Mouse (Mus musculus): ENCODE data around the gene Tpst2. TPM values are rescaled to one million over a fixed set of nuclear protein-coding genes. Genes with fewer than 3 reads are reported as not detected.
A peak's percentile ranks its signal among the peaks of the same experiment; 100 is the strongest.

Gene Tpst2
- polyA plus RNA-seq, 1 experiment from 2014 or later = 29.2 TPM

DNA sequence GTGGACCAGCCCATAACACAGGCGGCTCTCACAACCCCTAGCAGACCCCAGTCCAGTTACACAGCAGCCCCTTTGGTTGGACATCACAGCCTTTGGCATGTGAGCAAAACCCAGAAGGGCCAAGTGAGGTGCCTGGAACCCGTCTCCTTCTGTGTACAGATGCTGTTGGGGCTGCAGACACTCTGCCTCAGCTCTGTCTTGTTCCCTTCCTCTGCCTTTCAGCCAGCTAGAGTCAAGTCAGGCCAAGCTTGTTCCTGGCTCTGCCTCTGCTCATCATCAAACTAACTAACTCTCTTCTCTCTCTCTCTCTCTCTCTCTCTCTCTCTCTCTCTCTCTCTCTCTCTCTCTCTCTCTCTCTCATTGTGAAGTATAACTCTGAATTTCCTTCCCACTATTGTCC, 39.9 kb upstream of the Tpst2 start:
- ATAC-seq (ENCODE audit: low FRiP score, low TSS enrichment) (no peak), DNase-seq (ENCODE audit: low spot score) (no peak)
- H3K27me3 ChIP-seq (ENCODE audit: control insufficient read depth, insufficient read depth, low read length) = no peaks in the 10 kb centered on the region
- 72% methylated on average over 2 of the region's 2 CpGs for WGBS
- no peaks in the 10 kb centered on the region for H3K9me3 ChIP-seq (ENCODE audit: control insufficient read depth, low read length)
- TF ChIP-seq CTCF (IDR thresholded peaks at IDR 0.05; ENCODE audit: low read depth) (no peak), EP300 (optimal IDR thresholded peaks at IDR 0.05) (no peak)
- no peak overlapping the region for H3K9ac ChIP-seq (ENCODE audit: low read length)
- H3K4me3 ChIP-seq (ENCODE audit: low read depth, low read length) = no peak overlapping the region
- no peaks in the 10 kb centered on the region for H3K4me1 ChIP-seq (replicated peaks; ENCODE audit: control insufficient read depth, insufficient read depth)
- no peak overlapping the region for H3K4me2 ChIP-seq (replicated peaks; ENCODE audit: low read depth)
- H3K27ac ChIP-seq (replicated peaks) = no peak overlapping the region
- H3K36me3 ChIP-seq (ENCODE audit: control insufficient read depth, insufficient read depth, low read length) = no peaks in the 10 kb centered on the region

DNA sequence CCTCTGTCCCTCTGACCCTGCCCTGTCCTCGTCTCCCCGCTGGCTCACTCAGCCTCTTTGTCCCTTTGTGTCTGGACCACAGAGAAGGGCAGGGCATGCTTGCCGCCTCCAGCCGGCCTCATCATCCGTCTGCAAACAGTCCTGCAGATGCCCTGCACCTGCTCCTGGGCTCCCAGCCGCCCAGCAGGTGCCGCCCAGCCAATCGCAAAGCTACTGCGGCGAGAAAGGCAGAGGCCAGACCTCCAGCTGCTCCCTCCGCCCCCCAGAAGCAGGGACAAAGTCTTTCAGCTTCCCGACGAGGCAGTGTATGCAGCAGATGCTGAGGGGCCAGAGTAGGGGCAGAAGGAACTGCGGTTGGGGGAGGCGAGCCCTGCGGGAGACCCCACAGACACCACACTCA, 39.1 kb upstream of the Tpst2 start:
- TF ChIP-seq EP300 (optimal IDR thresholded peaks at IDR 0.05) (no peak), CTCF (IDR thresholded peaks at IDR 0.05; ENCODE audit: low read depth) (no peak)

GRCm38 (mm10) chr5:112237866-112238570, 38.5 kb upstream of the Tpst2 start:
- TF ChIP-seq CTCF (IDR thresholded peaks at IDR 0.05; ENCODE audit: low read depth) (no peak), EP300 (optimal IDR thresholded peaks at IDR 0.05) (no peak)
- Histone ChIP-seq H3K4me2 (replicated peaks; ENCODE audit: low read depth) (no peak overlapping the region), H3K9me3 (ENCODE audit: control insufficient read depth, low read length) (no peaks in the 10 kb centered on the region), H3K4me3 (ENCODE audit: low read depth, low read length) (no peak overlapping the region), H3K27ac (replicated peaks) (no peak overlapping the region), H3K4me1 (replicated peaks; ENCODE audit: control insufficient read depth, insufficient read depth) (no peaks in the 10 kb centered on the region), H3K27me3 (ENCODE audit: control insufficient read depth, insufficient read depth, low read length) (no peaks in the 10 kb centered on the region), H3K9ac (ENCODE audit: low read length) (no peak overlapping the region), H3K36me3 (ENCODE audit: control insufficient read depth, insufficient read depth, low read length) (no peaks in the 10 kb centered on the region)
- ATAC-seq (ENCODE audit: low FRiP score, low TSS enrichment) (no peak), DNase-seq (ENCODE audit: low spot score) (no peak)
- 54% methylated on average over 9 of the region's 9 CpGs for WGBS

More for the DNA sequence above, 39.1 kb upstream of the Tpst2 start:
- H3K9me3 ChIP-seq (ENCODE audit: control insufficient read depth, low read length) = no peaks in the 10 kb centered on the region
- 4% methylated on average over 16 of the region's 16 CpGs for WGBS
- no peaks in the 10 kb centered on the region for H3K36me3 ChIP-seq (ENCODE audit: control insufficient read depth, insufficient read depth, low read length)
- H3K27me3 ChIP-seq (ENCODE audit: control insufficient read depth, insufficient read depth, low read length) = no peaks in the 10 kb centered on the region
- no peak overlapping the region for H3K9ac ChIP-seq (ENCODE audit: low read length)
- DNase-seq (ENCODE audit: low spot score) (peak; percentile 50), ATAC-seq (ENCODE audit: low FRiP score, low TSS enrichment) (peak; percentile 66)
- H3K4me2 ChIP-seq (replicated peaks; ENCODE audit: low read depth) = no peak overlapping the region
- H3K27ac ChIP-seq (replicated peaks) = no peak overlapping the region
- no peaks in the 10 kb centered on the region for H3K4me1 ChIP-seq (replicated peaks; ENCODE audit: control insufficient read depth, insufficient read depth)
- no peak overlapping the region for H3K4me3 ChIP-seq (ENCODE audit: low read depth, low read length)

DNA sequence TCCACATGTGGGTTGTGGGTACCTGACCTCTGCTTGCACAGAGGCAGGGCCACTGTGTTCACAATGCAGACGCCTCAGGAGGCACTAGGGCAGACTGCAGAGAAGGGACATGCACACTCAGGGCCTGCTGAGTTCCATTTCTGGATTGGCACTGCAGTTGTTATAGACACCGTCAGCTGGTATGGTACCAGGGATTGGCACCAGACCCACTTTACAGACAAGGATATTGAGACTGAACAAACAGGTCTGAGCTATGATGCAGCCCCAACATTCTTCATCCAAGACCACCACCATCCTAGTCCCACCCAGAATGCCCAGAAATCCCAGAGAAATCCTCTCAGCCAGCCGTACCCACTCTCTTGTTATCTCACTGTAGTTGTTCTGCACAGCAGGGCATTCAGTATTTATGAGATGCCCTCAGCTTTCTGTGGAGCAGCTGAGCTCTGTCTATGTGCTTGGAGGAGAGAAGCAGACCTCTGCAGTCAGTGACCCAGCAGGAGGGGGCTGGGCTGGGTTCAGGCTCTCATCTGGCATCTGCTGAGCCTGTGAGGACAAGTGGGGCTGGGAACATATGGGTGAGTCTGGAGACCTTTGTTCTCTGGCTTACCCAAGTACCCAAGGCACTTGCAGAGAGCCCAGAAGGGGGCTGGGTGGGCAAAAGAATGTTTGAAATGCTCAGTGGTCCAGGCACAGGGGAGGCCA, 37.6 kb upstream of the Tpst2 start:
- WGBS = 64% methylated on average over 3 of the region's 3 CpGs
- TF ChIP-seq EP300 (optimal IDR thresholded peaks at IDR 0.05) (no peak), CTCF (IDR thresholded peaks at IDR 0.05; ENCODE audit: low read depth) (no peak)
- DNase-seq (ENCODE audit: low spot score) (no peak), ATAC-seq (ENCODE audit: low FRiP score, low TSS enrichment) (no peak)
- Histone ChIP-seq H3K9ac (ENCODE audit: low read length) (no peak overlapping the region), H3K9me3 (ENCODE audit: control insufficient read depth, low read length) (no peaks in the 10 kb centered on the region), H3K4me3 (ENCODE audit: low read depth, low read length) (no peak overlapping the region), H3K4me2 (replicated peaks; ENCODE audit: low read depth) (no peak overlapping the region), H3K36me3 (ENCODE audit: control insufficient read depth, insufficient read depth, low read length) (no peaks in the 10 kb centered on the region), H3K4me1 (replicated peaks; ENCODE audit: control insufficient read depth, insufficient read depth) (no peaks in the 10 kb centered on the region), H3K27me3 (ENCODE audit: control insufficient read depth, insufficient read depth, low read length) (no peaks in the 10 kb centered on the region), H3K27ac (replicated peaks) (no peak overlapping the region)

DNA sequence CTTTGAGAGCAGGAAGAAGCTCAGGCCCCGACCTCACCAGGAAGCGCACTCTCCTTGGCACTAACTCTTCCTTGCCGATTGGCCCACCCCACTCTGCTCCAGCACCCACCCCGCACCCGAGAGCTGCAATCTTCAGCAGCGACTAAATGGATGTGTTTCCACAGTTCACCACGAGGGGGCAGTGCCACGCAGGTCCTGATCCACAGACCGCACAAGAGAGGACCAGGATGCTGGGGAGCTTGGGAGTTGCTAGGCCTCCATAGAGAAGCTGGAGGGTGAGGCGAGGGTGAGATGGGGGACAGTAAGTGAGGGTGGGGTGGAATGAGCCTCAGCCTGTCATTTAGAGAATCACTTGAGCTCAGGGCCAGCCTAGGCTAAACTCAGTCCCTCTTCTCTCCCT, 35.7 kb upstream of the Tpst2 start:
- Histone ChIP-seq H3K27me3 (ENCODE audit: control insufficient read depth, insufficient read depth, low read length) (no peaks in the 10 kb centered on the region), H3K4me1 (replicated peaks; ENCODE audit: control insufficient read depth, insufficient read depth) (no peaks in the 10 kb centered on the region), H3K27ac (replicated peaks) (no peak overlapping the region), H3K9ac (ENCODE audit: low read length) (no peak overlapping the region), H3K9me3 (ENCODE audit: control insufficient read depth, low read length) (no peaks in the 10 kb centered on the region), H3K36me3 (ENCODE audit: control insufficient read depth, insufficient read depth, low read length) (no peaks in the 10 kb centered on the region), H3K4me3 (ENCODE audit: low read depth, low read length) (no peak overlapping the region), H3K4me2 (replicated peaks; ENCODE audit: low read depth) (peak overlapping the region; percentile 27; the same call in 1 of the 2 replicates)
- DNase-seq (ENCODE audit: low spot score) (peak; percentile 87), ATAC-seq (ENCODE audit: low FRiP score, low TSS enrichment) (peak; percentile 71)
- WGBS = 1% methylated on average over 10 of the region's 10 CpGs
- peak; percentile 99 for TF ChIP-seq CTCF (IDR thresholded peaks at IDR 0.05; ENCODE audit: low read depth)
- no peak for TF ChIP-seq EP300 (optimal IDR thresholded peaks at IDR 0.05)

GRCm38 (mm10) chr5:112241849-112242248, 34.6 kb upstream of the Tpst2 start:
- WGBS = 73% methylated on average over 2 of the region's 2 CpGs

More at GRCm38 (mm10) chr5:112241849-112242248, 34.6 kb upstream of the Tpst2 start:
- H3K27me3 ChIP-seq (ENCODE audit: control insufficient read depth, insufficient read depth, low read length) = no peaks in the 10 kb centered on the region
- H3K4me2 ChIP-seq (replicated peaks; ENCODE audit: low read depth) = no peak overlapping the region
- no peak for ATAC-seq (ENCODE audit: low FRiP score, low TSS enrichment)
- H3K4me1 ChIP-seq (replicated peaks; ENCODE audit: control insufficient read depth, insufficient read depth) = no peaks in the 10 kb centered on the region
- no peak for DNase-seq (ENCODE audit: low spot score)
- H3K4me3 ChIP-seq (ENCODE audit: low read depth, low read length) = no peak overlapping the region
- no peak overlapping the region for H3K27ac ChIP-seq (replicated peaks)
- no peaks in the 10 kb centered on the region for H3K36me3 ChIP-seq (ENCODE audit: control insufficient read depth, insufficient read depth, low read length)
- TF ChIP-seq CTCF (IDR thresholded peaks at IDR 0.05; ENCODE audit: low read depth) (no peak), EP300 (optimal IDR thresholded peaks at IDR 0.05) (no peak)
- no peaks in the 10 kb centered on the region for H3K9me3 ChIP-seq (ENCODE audit: control insufficient read depth, low read length)
- H3K9ac ChIP-seq (ENCODE audit: low read length) = no peak overlapping the region
